Mouse (Mus musculus) forebrain, embryonic 14.5 days (tissue): ENCODE measurements around the gene Arhgap29. TPM values are rescaled to one million over a fixed set of nuclear protein-coding genes. Genes with fewer than 3 reads are reported as not detected.

Experiments used
- ATAC-seq: fragments of 200-750 bp; cut with Nextera tagmentation; 2 replicates; pipeline ENCODE4 v1.8.0; 2017; ENCODE audit warnings: mild to moderate bottlenecking, moderate library complexity
- DNase-seq: peaks from one replicate; pipeline ENCODE4 v3.0.0-alpha.2; 2015; ENCODE audit warnings: low spot score
- H3K27ac ChIP-seq: fragments of 300-500 bp; sonication (generic); 2 replicates; pipeline ENCODE4 v1.5.1; 2014; ENCODE audit warnings: low read depth, mild to moderate bottlenecking, control low read depth, low read length, moderate library complexity
- H3K27me3 ChIP-seq: fragments of 300-500 bp; sonication (generic); replicated peaks from 2 replicates; pipeline ENCODE4 v1.6.1; 2014; ENCODE audit warnings: low read length, control low read depth, mixed read lengths; ENCODE audit not compliant: control insufficient read depth, insufficient read depth
- H3K36me3 ChIP-seq: fragments of 300-500 bp; sonication (generic); 2 replicates; pipeline ENCODE4 v1.6.1; 2014; ENCODE audit warnings: low read length, control low read depth; ENCODE audit not compliant: control insufficient read depth, insufficient read depth
- H3K4me1 ChIP-seq: fragments of 300-500 bp; sonication (generic); 2 replicates; pipeline ENCODE4 v1.6.1; 2014; ENCODE audit warnings: antibody characterized with exemption, low read length, control low read depth; ENCODE audit not compliant: control insufficient read depth, insufficient read depth
- H3K4me2 ChIP-seq: fragments of 300-500 bp; sonication (generic); 2 replicates; pipeline ENCODE4 v1.6.1; 2014; ENCODE audit warnings: mild to moderate bottlenecking, control low read depth, low read length
- H3K4me3 ChIP-seq: fragments of 300-500 bp; sonication (generic); 2 replicates; pipeline ENCODE4 v1.5.1; 2014; ENCODE audit warnings: low read depth, low read length, control low read depth
- H3K9ac ChIP-seq: fragments of 300-500 bp; sonication (generic); 2 replicates; pipeline ENCODE4 v1.6.1; 2014; ENCODE audit warnings: mild to moderate bottlenecking, low read length, control low read depth, moderate library complexity
- H3K9me3 ChIP-seq: fragments of 300-500 bp; sonication (generic); replicated peaks from 2 replicates; pipeline ENCODE4 v1.6.1; 2016; ENCODE audit warnings: low read length, control low read depth, mixed read lengths; ENCODE audit not compliant: control insufficient read depth
- WGBS: fragments of 180-500 bp; shearing (Covaris S2); extraction: QIAGEN DNeasy Blood & Tissue Kit; methylation state at CpG from one replicate; pipeline ENCODE4 v1.1.7; 2014; 5-methylcytosine and 5-hydroxymethylcytosine counted together
- polyA plus RNA-seq: library from polyadenylated mRNA; unstranded; fragments of >200 nt; fragmentation: Nextera tagmentation; extraction: Ambion mirVana; gene quantifications from 2 replicates; pipeline ENCODE4 v1.2.1, GENCODE M21; 2014

Gene Arhgap29
- 20.1 and 30.2 TPM in 2 replicates for polyA plus RNA-seq

DNA sequence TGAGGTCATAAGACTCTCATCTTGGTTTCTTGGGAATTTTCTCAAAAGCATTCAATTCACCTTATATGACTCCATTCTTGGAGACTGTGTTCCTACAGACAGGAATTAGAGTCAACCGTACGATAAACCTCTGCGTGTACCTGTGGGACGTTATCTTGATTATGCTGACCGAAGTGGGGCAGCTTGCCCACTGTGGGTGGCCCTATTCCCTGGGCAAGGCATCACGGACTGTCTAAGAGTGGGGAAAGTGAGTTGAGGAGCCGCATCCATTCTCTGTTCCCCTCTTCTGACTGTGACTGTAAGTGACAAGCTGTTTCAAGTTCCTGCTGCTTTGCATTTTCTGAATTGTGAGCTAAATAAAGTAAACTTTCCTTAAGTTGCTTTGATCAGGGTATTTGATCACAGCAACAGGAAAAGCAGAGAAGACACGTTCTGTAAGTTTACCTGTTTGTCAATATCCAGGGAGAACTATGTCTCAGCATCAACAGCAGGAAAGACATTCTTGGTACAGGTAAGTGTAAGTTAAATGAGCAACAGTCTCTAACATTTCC, at the start of gene Arhgap29:
Arhgap29 (plus strand) TSS at position 501 of the 551 bp plus-strand sequence.
- H3K4me1 ChIP-seq, result no peaks in the 10 kb centered on the region
- no peak for ATAC-seq
- H3K9me3 ChIP-seq, result 0 out of 2 replicates have a peak, but pooled peaks cover 3% of the 10 kb centered on the region
- peak within 1 kb of the TSS; percentile 52 for H3K4me3 ChIP-seq
- peak within 1 kb of the TSS; percentile 80 for H3K4me2 ChIP-seq
- 91% methylated on average over 8 of the region's 8 CpGs for WGBS
- H3K9ac ChIP-seq, result peak within 1 kb of the TSS; percentile 62
- H3K27ac ChIP-seq, result no peak within 1 kb of the TSS
- H3K27me3 ChIP-seq, result peaks cover 24% of the 10 kb centered on the region
- DNase-seq, result no peak
- H3K36me3 ChIP-seq, result no peaks in the 10 kb centered on the region

DNA sequence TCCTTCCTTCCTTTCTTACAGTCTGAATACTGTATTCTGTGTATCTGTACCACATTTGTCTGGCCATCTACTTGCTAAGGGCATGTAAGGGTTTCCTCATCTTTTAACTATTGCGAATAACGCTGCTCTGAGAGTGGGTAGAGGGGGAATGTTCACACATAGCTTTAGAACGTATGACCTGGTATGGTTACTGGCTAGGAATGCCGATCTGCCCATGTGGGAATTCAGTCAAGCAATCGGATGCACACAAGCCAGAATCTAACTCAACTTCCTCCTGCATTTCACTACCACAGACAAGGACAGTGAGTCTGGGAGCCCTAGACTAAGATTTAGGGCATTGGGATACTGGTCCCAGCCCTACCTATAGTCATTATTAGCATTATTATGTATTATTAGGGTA, 49.6 kb upstream of the Arhgap29 start:
- Histone ChIP-seq H3K36me3 (no peaks in the 10 kb centered on the region), H3K27ac (no peak overlapping the region), H3K4me2 (no peak overlapping the region), H3K9me3 (no peaks in the 10 kb centered on the region), H3K4me1 (no peaks in the 10 kb centered on the region), H3K27me3 (no peaks in the 10 kb centered on the region), H3K9ac (no peak overlapping the region), H3K4me3 (no peak overlapping the region)
- no peak for ATAC-seq
- WGBS, result 89% methylated on average over 5 of the region's 5 CpGs
- no peak for DNase-seq

DNA sequence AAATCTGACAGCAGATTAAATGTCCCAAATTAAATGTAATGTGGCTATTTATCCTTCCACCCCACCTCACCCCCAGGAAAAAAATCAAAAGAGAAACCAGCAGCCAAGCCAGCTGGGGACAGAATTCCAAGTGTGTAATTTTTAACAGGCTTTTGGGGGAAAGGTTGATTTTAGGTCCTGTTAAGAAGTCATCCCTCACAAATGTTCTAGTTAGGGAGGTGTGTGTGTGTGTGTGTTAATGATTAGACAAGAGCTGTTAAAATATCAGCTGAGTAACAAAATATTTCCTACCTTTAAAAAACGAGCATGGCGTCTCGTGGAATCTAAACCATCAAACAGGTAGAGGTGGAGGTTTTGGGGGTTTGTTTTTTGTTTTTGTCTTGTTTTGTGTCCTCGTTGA, 49.1 kb upstream of the Arhgap29 start:
- WGBS, result 83% methylated on average over 4 of the region's 4 CpGs

DNA sequence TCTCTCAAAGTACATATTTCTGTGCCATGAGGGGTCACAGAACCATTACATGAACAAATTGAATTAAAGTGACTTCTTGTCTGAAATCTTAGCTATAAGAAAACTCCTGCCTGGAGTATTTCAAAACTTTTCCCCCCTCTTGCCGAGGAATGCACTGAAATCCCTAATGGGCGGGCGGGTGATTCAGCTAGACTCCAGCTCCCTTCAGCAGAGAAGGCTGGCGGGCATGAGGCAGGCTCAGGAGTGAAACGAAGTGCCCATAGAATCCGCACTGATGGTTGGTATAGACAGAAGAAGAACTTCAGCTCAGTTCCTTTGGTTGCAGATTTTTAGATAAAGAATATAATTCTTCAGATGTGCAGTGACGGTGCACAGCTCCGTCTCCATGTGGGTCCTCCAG, 48.6 kb upstream of the Arhgap29 start:
- H3K4me3 ChIP-seq, result no peak overlapping the region
- no peaks in the 10 kb centered on the region for H3K27me3 ChIP-seq
- WGBS, result 74% methylated on average over 8 of the region's 8 CpGs
- H3K4me1 ChIP-seq, result no peaks in the 10 kb centered on the region
- no peaks in the 10 kb centered on the region for H3K36me3 ChIP-seq
- DNase-seq (no peak), ATAC-seq (no peak)
- no peak overlapping the region for H3K9ac ChIP-seq
- H3K4me2 ChIP-seq, result no peak overlapping the region
- no peak overlapping the region for H3K27ac ChIP-seq
- H3K9me3 ChIP-seq, result no peaks in the 10 kb centered on the region

More for the DNA sequence above, 49.1 kb upstream of the Arhgap29 start:
- no peak overlapping the region for H3K4me2 ChIP-seq
- no peak for ATAC-seq
- no peaks in the 10 kb centered on the region for H3K4me1 ChIP-seq
- no peaks in the 10 kb centered on the region for H3K36me3 ChIP-seq
- H3K27ac ChIP-seq, result no peak overlapping the region
- no peaks in the 10 kb centered on the region for H3K9me3 ChIP-seq
- no peaks in the 10 kb centered on the region for H3K27me3 ChIP-seq
- DNase-seq, result no peak
- no peak overlapping the region for H3K9ac ChIP-seq
- H3K4me3 ChIP-seq, result no peak overlapping the region

DNA sequence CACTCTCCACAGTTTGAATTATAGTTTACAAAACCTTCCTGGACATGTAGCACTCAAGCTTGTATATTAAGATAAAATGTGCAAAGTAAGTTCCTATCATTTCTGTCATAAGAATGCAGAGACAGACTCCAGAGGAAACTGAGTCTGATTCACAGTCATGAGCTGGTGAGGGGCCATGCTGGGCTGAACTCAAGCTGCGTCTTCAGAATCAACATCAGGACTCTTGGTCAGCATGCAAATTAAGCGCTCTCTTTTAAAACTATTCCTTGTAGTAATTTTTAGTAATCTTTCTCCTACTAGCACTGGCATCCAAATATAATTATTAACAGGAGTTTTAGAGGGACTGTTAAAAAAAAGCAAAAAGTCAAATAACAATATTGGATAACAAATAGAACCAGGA, 47.9 kb upstream of the Arhgap29 start:
- Histone ChIP-seq H3K4me3 (no peak overlapping the region), H3K9me3 (no peaks in the 10 kb centered on the region), H3K9ac (no peak overlapping the region), H3K4me1 (no peaks in the 10 kb centered on the region), H3K4me2 (no peak overlapping the region), H3K27ac (no peak overlapping the region), H3K27me3 (no peaks in the 10 kb centered on the region), H3K36me3 (no peaks in the 10 kb centered on the region)
- ATAC-seq, result no peak
- DNase-seq, result no peak
- WGBS, result 84% methylated on average over 2 of the region's 2 CpGs

DNA sequence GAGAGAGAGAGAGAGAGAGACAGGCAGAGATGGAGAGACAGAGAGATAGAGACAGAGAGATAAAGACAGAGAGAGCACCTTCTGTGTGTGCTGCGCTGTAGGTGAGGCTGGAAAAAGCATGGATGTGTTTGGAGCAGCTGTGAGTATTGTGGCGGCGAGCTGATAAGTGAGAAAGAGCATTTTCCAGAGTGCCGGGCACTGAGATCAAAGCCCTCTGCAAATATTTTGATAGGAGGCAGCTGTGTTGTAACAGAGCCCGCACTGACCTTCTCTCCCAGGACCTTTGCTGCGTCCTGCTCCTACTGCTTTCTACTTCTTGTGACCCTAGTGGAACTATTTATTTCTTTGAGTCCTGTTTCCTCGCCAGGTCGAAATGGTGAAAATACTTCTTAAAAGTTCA, 45.7 kb upstream of the Arhgap29 start:
- H3K4me2 ChIP-seq, result no peak overlapping the region
- DNase-seq (no peak), ATAC-seq (no peak)
- H3K9me3 ChIP-seq, result no peaks in the 10 kb centered on the region
- no peaks in the 10 kb centered on the region for H3K27me3 ChIP-seq
- no peak overlapping the region for H3K27ac ChIP-seq
- H3K4me3 ChIP-seq, result no peak overlapping the region
- no peaks in the 10 kb centered on the region for H3K4me1 ChIP-seq
- no peak overlapping the region for H3K9ac ChIP-seq
- H3K36me3 ChIP-seq, result no peaks in the 10 kb centered on the region
- WGBS, result 71% methylated on average over 8 of the region's 8 CpGs

DNA sequence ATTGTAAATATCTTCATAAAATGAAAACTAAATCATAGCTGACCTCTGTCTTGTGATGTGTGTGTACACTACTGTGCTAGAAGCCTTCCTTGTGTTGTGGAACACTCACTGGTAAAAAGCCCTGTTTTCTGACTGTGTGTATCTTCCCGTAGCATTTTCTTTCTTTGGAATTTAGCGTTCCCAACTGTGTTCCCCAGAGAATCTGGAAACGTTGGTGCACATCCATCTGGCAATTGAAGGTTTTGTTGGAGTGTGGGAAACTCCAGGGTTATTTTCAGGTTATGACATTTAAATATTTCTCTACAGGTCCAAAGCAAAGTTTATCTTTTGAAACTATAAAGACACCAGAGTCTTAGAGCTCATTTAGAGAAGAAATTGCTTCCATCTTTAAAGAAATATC, 43.2 kb upstream of the Arhgap29 start:
- 83% methylated on average over 3 of the region's 3 CpGs for WGBS
- H3K4me2 ChIP-seq, result no peak overlapping the region
- no peaks in the 10 kb centered on the region for H3K27me3 ChIP-seq
- no peak overlapping the region for H3K9ac ChIP-seq
- no peaks in the 10 kb centered on the region for H3K4me1 ChIP-seq
- H3K4me3 ChIP-seq, result no peak overlapping the region
- no peak for ATAC-seq
- no peaks in the 10 kb centered on the region for H3K9me3 ChIP-seq
- no peak overlapping the region for H3K27ac ChIP-seq
- no peaks in the 10 kb centered on the region for H3K36me3 ChIP-seq
- DNase-seq, result no peak

DNA sequence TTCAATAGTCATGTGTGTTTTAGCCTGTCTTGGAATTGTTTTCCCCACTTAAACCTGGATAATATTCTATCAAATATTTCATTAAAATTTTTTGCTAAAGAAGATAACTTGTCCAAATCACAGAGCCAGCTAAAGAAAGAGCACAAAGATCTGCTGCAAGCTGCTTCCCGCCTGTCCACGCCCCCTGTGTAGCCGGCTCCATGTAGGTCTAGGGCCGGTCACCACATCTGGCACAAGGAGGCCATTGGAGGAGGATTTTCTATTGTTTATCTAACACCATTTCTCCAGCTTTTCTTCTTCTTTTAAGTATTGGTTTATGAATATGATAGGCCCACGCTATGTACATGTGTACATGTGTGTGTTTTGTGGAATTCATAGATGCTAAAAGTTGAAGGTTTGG, 38.9 kb upstream of the Arhgap29 start:
- H3K4me2 ChIP-seq, result no peak overlapping the region
- no peak for DNase-seq
- ATAC-seq, result no peak

DNA sequence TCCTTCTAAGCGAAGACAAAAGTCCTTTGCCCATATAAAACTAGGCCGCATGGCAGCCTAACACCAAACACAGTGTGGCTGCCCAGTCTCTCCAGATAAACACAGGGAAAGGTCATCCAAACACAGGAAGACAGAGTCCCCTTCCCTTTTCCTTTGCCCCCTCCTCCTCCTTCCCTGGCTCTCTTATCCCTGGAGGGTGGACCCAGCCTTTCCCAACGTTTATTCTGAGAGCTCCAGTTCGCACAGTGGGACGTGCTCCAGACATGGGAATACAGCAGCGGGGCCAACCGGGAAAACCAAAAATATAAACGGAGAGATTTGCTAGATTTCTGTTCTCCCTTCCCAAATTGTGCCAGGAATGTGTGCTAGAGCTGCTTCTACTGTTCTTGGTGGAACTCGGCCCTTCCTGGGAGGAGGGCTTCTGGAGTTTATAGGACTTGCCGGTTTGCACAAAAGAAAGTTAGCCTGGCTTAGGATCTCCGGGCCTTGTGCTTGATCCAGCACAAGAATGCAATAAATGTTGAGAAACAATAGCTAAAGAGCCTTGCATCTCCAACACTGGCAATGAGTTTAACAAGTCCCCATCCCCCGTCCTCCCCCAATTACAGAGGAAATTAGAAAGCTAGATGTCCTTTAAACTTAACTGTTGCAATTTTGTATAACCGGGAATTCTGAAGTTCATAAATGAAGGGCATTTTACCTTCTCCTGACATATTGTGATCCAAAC, 37.7 kb upstream of the Arhgap29 start:
- Histone ChIP-seq H3K27me3 (no peaks in the 10 kb centered on the region), H3K9ac (no peak overlapping the region), H3K36me3 (no peaks in the 10 kb centered on the region), H3K4me1 (no peaks in the 10 kb centered on the region), H3K4me2 (no peak overlapping the region), H3K9me3 (no peaks in the 10 kb centered on the region), H3K27ac (no peak overlapping the region), H3K4me3 (no peak overlapping the region)
- DNase-seq (no peak), ATAC-seq (no peak)
- WGBS, result 60% methylated on average over 13 of the region's 13 CpGs

More for the DNA sequence above, 38.9 kb upstream of the Arhgap29 start:
- Histone ChIP-seq H3K9ac (no peak overlapping the region), H3K27ac (no peak overlapping the region), H3K36me3 (no peaks in the 10 kb centered on the region), H3K4me1 (no peaks in the 10 kb centered on the region), H3K27me3 (no peaks in the 10 kb centered on the region), H3K4me3 (no peak overlapping the region), H3K9me3 (no peaks in the 10 kb centered on the region)
- 87% methylated on average over 5 of the region's 5 CpGs for WGBS
